Mouse (Mus musculus) granulocyte monocyte progenitor cell, adult 5-6 weeks (primary cell): ENCODE data around the gene Acot10. TPM values are rescaled to one million over a fixed set of nuclear protein-coding genes. Genes with fewer than 3 reads are reported as not detected.
"Not testable (repeated sequence)": the region's sequence is repeated elsewhere in the genome, so short reads cannot be mapped to it uniquely, and the experiment has no call there.

Source experiments
- ATAC-seq: replicated peaks from 2 replicates; pipeline ENCODE4 v1.8.0; 2016; ENCODE audit warnings: mild to moderate bottlenecking, moderate TSS enrichment, inconsistent platforms; ENCODE audit not compliant: poor library complexity, severe bottlenecking
- total RNA-seq, 2 experiments: library from RNA; stranded (forward) in 1 of 2; stranded (reverse) in 1 of 2; fragments of 200-712, 200-1000 nt in 1 of 2; fragments of >200 nt in 1 of 2; fragmentation: Nextera tagmentation in 1 of 2; gene quantifications; 2 replicates each; pipeline ENCODE4 v1.2.3; 2014 to 2017

The Acot10 gene
- total RNA-seq (2014; fragmentation: Nextera tagmentation) (0.15 TPM in 1 of 2 replicates, not detected in the other), total RNA-seq (2017) (0.21 and 0.22 TPM in 2 replicates)

GRCm38 (mm10) chr15:20666650-20667049 is at the start of gene Acot10:
Gene Acot10, minus strand, starts transcription at chr15:20666750.
- no peak for ATAC-seq

- ATAC-seq, result no peak
These were observed 45.3 kb upstream of the Acot10 start for GRCm38 (mm10) chr15:20711859-20712258.

- ATAC-seq, result no peak
These were observed 29.7 kb upstream of the Acot10 start for GRCm38 (mm10) chr15:20696229-20696628.

- no peak for ATAC-seq
These were observed 17.6 kb upstream of the Acot10 start for GRCm38 (mm10) chr15:20684200-20684599.

- ATAC-seq, result no peak
These were observed 16.2 kb upstream of the Acot10 start for GRCm38 (mm10) chr15:20682719-20683118.

GRCm38 (mm10) chr15:20669507-20669906 is 3.0 kb upstream of the Acot10 start:
- ATAC-seq, result not testable (repeated sequence)

GRCm38 (mm10) chr15:20667989-20668388 is 1.4 kb upstream of the Acot10 start:
- ATAC-seq, result no peak

GRCm38 (mm10) chr15:20667350-20667749 is 800 bp upstream of the Acot10 start:
- ATAC-seq, result no peak

GRCm38 (mm10) chr15:20660221-20660620 is 6.3 kb downstream of the Acot10 start:
- no peak for ATAC-seq

- no peak for ATAC-seq
These were observed 23.6 kb downstream of the Acot10 start for GRCm38 (mm10) chr15:20642905-20643414.

- no peak for ATAC-seq
These were observed 27.4 kb downstream of the Acot10 start for GRCm38 (mm10) chr15:20639155-20639554.

GRCm38 (mm10) chr15:20634593-20634992 is 32.0 kb downstream of the Acot10 start:
- no peak for ATAC-seq

Other genes with a start within 250 kb of the Acot10 start
- gene Cdh12, start 217.5 kb downstream of the Acot10 start, total RNA-seq (2014; fragmentation: Nextera tagmentation), result not detected in 2 replicates
- not detected in 2 replicates for gene Cdh12, start 217.5 kb downstream of the Acot10 start, total RNA-seq (2017)